Mouse (Mus musculus): Measurements from ENCODE around the gene Trem2. TPM values are rescaled to one million over a fixed set of nuclear protein-coding genes. Genes with fewer than 3 reads are reported as not detected.
A peak's percentile ranks its signal among the peaks of the same experiment; 100 is the strongest.
"Not testable (repeated sequence)": the region's sequence is repeated elsewhere in the genome, so short reads cannot be mapped to it uniquely, and the experiment has no call there.

The Trem2 gene
- polyA plus RNA-seq, 1 experiment = 12.2 TPM

DNA sequence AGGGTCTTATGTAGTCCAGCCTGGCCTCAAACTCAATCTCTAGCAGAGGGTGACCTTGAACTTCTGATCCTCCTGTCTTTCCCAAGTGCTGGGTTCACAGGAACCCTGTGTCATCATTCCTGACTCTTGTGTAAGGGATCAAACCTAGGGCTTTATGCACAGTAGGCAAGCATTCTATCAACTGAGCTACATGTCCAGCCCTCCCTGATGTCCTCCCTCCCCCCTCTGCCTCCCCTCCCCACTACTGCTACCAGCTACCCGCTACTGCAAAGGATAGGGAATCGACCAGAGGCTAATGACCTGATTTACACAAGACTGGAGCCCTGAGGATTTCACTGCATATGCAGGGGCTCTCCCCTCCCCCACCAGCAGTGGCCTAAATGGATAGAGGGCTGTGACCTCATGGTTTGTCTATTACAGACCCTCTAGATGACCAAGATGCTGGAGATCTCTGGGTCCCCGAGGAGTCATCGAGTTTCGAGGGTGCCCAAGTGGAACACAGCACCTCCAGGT is 4.5 kb downstream of the Trem2 start:
- no peak overlapping the region for H3K27ac ChIP-seq (ENCODE audit: insufficient read depth, low read length)
- 78% methylated on average over 5 of the region's 5 CpGs for WGBS
- H3K4me1 ChIP-seq (ENCODE audit: control insufficient read depth, insufficient read depth, low read length) = no peaks in the 10 kb centered on the region
- H3K4me3 ChIP-seq (replicated peaks; ENCODE audit: insufficient read depth, low read depth, low read length) = no peak overlapping the region
- no peak for DNase-seq
- TF ChIP-seq POLR2A (IDR thresholded peaks at IDR 0.05; ENCODE audit: borderline replicate concordance, insufficient read depth, low read length) (no peak), CTCF (IDR thresholded peaks at IDR 0.05; ENCODE audit: borderline replicate concordance, insufficient read depth, low read depth, low read length) (no peak)
- no peaks in the 10 kb centered on the region for H3K27me3 ChIP-seq (ENCODE audit: control insufficient read depth, insufficient read depth, low read length)

DNA sequence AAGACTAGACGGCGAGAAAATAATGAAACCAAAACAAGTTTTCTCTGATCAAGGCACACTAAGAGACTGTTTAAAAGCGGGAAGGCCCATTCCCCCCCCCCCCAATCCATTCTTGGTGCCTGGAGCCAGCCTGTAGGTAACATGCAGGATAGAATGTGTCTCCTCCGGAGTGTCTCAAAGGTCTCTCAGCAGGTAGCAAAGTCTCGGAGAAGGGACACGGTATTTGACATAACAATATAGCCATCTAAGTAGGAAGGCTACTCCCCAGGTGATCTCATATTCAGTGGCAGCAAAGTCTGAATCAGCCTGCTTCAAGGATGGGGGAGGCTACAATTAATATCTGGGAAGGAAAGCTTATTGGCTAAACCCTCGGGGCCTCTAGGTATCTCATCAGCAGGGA is 6.8 kb downstream of the Trem2 start:
- not testable (repeated sequence) for H3K27me3 ChIP-seq (ENCODE audit: control insufficient read depth, insufficient read depth, low read length); H3K4me1 ChIP-seq (ENCODE audit: control insufficient read depth, insufficient read depth, low read length); H3K4me3 ChIP-seq (replicated peaks; ENCODE audit: insufficient read depth, low read depth, low read length); H3K27ac ChIP-seq (ENCODE audit: insufficient read depth, low read length); DNase-seq
- WGBS = 44% methylated on average over 7 of the region's 7 CpGs

DNA sequence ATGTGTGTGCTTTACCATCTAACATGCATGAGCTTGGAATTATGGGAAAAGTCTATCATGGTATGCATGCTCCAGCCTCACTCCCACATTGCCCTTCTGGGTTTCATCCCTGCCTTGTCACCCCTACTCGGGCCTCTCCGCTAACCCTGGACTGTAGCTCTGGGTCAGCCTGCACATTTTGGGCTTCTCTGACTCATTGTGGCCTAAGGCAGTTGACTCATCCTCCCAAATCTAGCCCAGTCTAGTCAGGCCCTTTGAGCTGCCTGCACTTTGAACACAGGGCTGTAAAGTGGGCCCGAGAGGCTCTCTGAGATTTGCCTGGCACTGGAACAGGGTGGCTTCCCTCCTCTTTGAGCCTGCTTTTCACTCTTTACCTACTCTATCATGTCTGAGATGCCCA is 9.6 kb downstream of the Trem2 start:
- TF ChIP-seq POLR2A (IDR thresholded peaks at IDR 0.05; ENCODE audit: borderline replicate concordance, insufficient read depth, low read length) (no peak), CTCF (IDR thresholded peaks at IDR 0.05; ENCODE audit: borderline replicate concordance, insufficient read depth, low read depth, low read length) (no peak)

DNA sequence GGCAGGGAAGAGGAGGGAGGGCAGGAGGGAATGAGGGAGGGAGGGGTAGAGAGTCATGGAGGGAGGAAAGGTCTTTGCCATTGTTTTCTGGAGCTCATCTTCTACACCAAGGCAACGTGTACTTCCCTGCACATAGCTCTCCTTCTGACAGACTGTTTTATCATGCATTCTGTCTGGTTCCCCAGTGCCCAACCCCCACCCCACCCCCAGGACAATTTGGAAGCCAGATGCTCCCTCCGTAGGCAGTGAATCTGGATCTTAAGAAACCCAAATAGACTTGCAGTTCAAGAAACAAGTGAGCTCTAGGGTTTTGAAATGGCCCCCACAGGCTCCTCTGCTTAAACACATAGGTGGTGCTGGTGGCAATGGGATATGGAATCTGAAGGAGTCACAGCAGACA is 11.7 kb downstream of the Trem2 start:
- 27% methylated on average over 2 of the region's 2 CpGs for WGBS
- peaks cover 5% of the 10 kb centered on the region; the same call in 1 of the 2 replicates for H3K4me1 ChIP-seq (ENCODE audit: control insufficient read depth, insufficient read depth, low read length)

More for the DNA sequence above, 9.6 kb downstream of the Trem2 start:
- Histone ChIP-seq H3K27ac (ENCODE audit: insufficient read depth, low read length) (no peak overlapping the region), H3K27me3 (ENCODE audit: control insufficient read depth, insufficient read depth, low read length) (no peaks in the 10 kb centered on the region), H3K4me3 (replicated peaks; ENCODE audit: insufficient read depth, low read depth, low read length) (no peak overlapping the region), H3K4me1 (ENCODE audit: control insufficient read depth, insufficient read depth, low read length) (no peaks in the 10 kb centered on the region)
- 83% methylated on average over 3 of the region's 3 CpGs for WGBS
- no peak for DNase-seq

DNA sequence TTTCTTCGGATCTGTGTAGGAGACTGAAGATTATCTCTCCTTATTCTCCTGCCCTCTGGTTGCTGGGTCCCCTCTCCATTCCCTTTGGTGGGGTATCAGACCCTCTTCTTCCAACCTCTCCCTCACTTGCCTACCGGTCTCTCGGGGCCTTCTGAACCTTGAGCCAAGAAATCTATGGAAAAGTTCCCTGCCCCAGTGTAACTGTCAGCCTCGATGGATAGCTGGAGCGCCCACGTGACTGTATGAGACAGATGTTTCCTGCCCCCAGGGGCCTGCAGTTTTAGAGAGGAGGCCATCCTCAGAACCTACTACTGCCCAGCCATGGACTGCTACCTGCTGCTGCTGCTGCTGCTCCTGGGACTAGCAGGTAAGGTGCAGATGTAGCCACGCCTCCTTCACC is 13.4 kb downstream of the Trem2 start, which contains the start of gene Treml1:
TSS of gene Treml1 (plus strand) at position 301 of the 400 bp plus-strand sequence.
- Histone ChIP-seq H3K4me1 (ENCODE audit: control insufficient read depth, insufficient read depth, low read length) (peaks cover 11% of the 10 kb centered on the region), H3K4me3 (replicated peaks; ENCODE audit: insufficient read depth, low read depth, low read length) (no peak within 1 kb of the TSS), H3K27ac (ENCODE audit: insufficient read depth, low read length) (no peak within 1 kb of the TSS), H3K27me3 (ENCODE audit: control insufficient read depth, insufficient read depth, low read length) (no peaks in the 10 kb centered on the region)
- WGBS = 58% methylated on average over 7 of the region's 7 CpGs
- TF ChIP-seq POLR2A (IDR thresholded peaks at IDR 0.05; ENCODE audit: borderline replicate concordance, insufficient read depth, low read length) (no peak), CTCF (IDR thresholded peaks at IDR 0.05; ENCODE audit: borderline replicate concordance, insufficient read depth, low read depth, low read length) (no peak)
- DNase-seq = no peak

More for the DNA sequence above, 11.7 kb downstream of the Trem2 start:
- TF ChIP-seq CTCF (IDR thresholded peaks at IDR 0.05; ENCODE audit: borderline replicate concordance, insufficient read depth, low read depth, low read length) = no peak
- TF ChIP-seq POLR2A (IDR thresholded peaks at IDR 0.05; ENCODE audit: borderline replicate concordance, insufficient read depth, low read length) = no peak
- Histone ChIP-seq H3K27me3 (ENCODE audit: control insufficient read depth, insufficient read depth, low read length) (no peaks in the 10 kb centered on the region), H3K4me3 (replicated peaks; ENCODE audit: insufficient read depth, low read depth, low read length) (no peak overlapping the region), H3K27ac (ENCODE audit: insufficient read depth, low read length) (no peak overlapping the region)
- no peak for DNase-seq

DNA sequence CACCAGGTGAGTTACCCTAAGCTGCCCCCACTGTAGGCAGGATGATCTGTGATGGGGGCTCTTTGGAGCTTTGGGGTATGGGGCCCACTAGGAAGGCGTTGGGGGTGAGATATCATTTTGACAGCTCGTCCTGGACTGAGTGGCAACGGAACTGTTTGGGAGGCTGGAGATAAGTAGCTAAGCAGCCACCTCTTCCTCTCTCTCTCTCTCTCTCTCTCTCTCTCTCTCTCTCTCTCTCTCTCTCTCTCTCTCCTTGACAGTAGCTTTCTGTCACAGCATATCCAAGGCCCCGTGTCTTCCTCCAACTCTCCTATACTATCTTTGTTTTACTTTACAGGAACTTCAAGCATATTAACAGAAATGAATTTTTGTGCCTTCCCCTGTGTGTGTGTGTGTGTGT is 14.3 kb downstream of the Trem2 start:
- Histone ChIP-seq H3K27ac (ENCODE audit: insufficient read depth, low read length) (no peak overlapping the region), H3K4me1 (ENCODE audit: control insufficient read depth, insufficient read depth, low read length) (peaks cover 11% of the 10 kb centered on the region), H3K27me3 (ENCODE audit: control insufficient read depth, insufficient read depth, low read length) (no peaks in the 10 kb centered on the region), H3K4me3 (replicated peaks; ENCODE audit: insufficient read depth, low read depth, low read length) (no peak overlapping the region)
- no peak for DNase-seq
- TF ChIP-seq CTCF (IDR thresholded peaks at IDR 0.05; ENCODE audit: borderline replicate concordance, insufficient read depth, low read depth, low read length) (no peak), POLR2A (IDR thresholded peaks at IDR 0.05; ENCODE audit: borderline replicate concordance, insufficient read depth, low read length) (no peak)
- 88% methylated on average over 4 of the region's 4 CpGs for WGBS

DNA sequence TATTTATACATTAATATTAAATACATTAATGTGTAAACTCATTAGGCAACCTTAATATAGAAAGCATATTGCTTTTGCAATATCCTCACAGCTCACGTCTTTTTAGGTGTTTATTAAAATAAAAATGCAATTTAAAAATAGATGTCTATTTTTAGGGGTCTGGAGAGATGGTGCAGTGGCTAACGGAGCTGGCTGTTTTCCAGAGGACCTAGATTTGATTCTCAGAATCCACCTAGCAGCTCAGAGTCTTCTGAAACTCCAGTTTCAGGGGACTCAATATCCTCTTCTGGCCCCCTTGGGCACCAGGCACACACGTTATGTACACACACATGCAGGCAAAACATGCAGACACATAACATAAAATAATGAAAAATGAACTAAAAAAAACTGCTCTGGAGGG is 16.1 kb downstream of the Trem2 start:
- 36% methylated on average over 3 of the region's 3 CpGs for WGBS
- H3K27me3 ChIP-seq (ENCODE audit: control insufficient read depth, insufficient read depth, low read length) = no peaks in the 10 kb centered on the region
- no peak for DNase-seq
- no peak overlapping the region for H3K27ac ChIP-seq (ENCODE audit: insufficient read depth, low read length)
- TF ChIP-seq POLR2A (IDR thresholded peaks at IDR 0.05; ENCODE audit: borderline replicate concordance, insufficient read depth, low read length) (no peak), CTCF (IDR thresholded peaks at IDR 0.05; ENCODE audit: borderline replicate concordance, insufficient read depth, low read depth, low read length) (no peak)
- peaks cover 11% of the 10 kb centered on the region for H3K4me1 ChIP-seq (ENCODE audit: control insufficient read depth, insufficient read depth, low read length)
- no peak overlapping the region for H3K4me3 ChIP-seq (replicated peaks; ENCODE audit: insufficient read depth, low read depth, low read length)

DNA sequence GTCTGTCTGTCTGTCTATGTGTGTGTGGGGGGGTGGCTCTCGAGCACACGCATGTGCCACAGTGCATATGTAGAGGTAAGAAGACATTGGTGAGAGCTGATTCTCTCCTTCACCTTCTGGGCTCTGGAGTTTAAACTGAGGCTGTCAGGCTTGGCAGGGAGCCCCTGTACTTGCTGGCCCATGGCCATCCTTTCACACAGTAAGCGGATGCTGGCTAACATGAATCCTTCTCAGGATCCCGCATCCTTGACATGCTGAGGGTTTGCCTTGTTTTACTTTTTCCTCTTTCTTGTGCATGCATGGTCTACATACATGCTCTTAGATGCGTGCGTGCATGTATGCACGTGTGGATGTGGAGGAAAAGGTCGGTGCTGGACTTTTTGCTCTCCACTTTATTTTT is 16.8 kb downstream of the Trem2 start:
- H3K27ac ChIP-seq (ENCODE audit: insufficient read depth, low read length) = no peak overlapping the region
- TF ChIP-seq CTCF (IDR thresholded peaks at IDR 0.05; ENCODE audit: borderline replicate concordance, insufficient read depth, low read depth, low read length) (no peak), POLR2A (IDR thresholded peaks at IDR 0.05; ENCODE audit: borderline replicate concordance, insufficient read depth, low read length) (no peak)
- no peaks in the 10 kb centered on the region; the same call in 1 of the 2 replicates for H3K27me3 ChIP-seq (ENCODE audit: control insufficient read depth, insufficient read depth, low read length)
- H3K4me3 ChIP-seq (replicated peaks; ENCODE audit: insufficient read depth, low read depth, low read length) = no peak overlapping the region
- peaks cover 11% of the 10 kb centered on the region for H3K4me1 ChIP-seq (ENCODE audit: control insufficient read depth, insufficient read depth, low read length)
- WGBS = 36% methylated on average over 8 of the region's 8 CpGs
- peak; percentile 59 to 65 for DNase-seq
